Mouse (Mus musculus) kidney, postnatal 0 days (tissue): Measurements from ENCODE around the gene Pam. TPM values are rescaled to one million over a fixed set of nuclear protein-coding genes. Genes with fewer than 3 reads are reported as not detected.

Source experiments
- ATAC-seq: fragments of 200-750 bp; cut with Nextera tagmentation; replicated peaks from 2 replicates; pipeline ENCODE4 v1.8.0; 2017; ENCODE audit warnings: low read depth, moderate number of reproducible peaks, moderate TSS enrichment, moderate library complexity; ENCODE audit not compliant: low FRiP score
- DNase-seq: peaks from one replicate; pipeline ENCODE4 v3.0.0-alpha.2; 2016; ENCODE audit warnings: low spot score
- H3K27ac ChIP-seq: fragments of 300-500 bp; sonication (generic); 2 replicates; pipeline ENCODE4 v1.5.1; 2014; ENCODE audit warnings: mild to moderate bottlenecking
- H3K27me3 ChIP-seq: fragments of 300-500 bp; sonication (generic); 2 replicates; pipeline ENCODE4 v1.6.1; 2014; ENCODE audit warnings: low read length, mixed read lengths; ENCODE audit not compliant: insufficient read depth
- H3K36me3 ChIP-seq: fragments of 300-500 bp; sonication (generic); 2 replicates; pipeline ENCODE4 v1.6.1; 2014; ENCODE audit warnings: low read length, mixed read lengths; ENCODE audit not compliant: insufficient read depth
- H3K4me1 ChIP-seq: fragments of 300-500 bp; sonication (generic); replicated peaks from 2 replicates; pipeline ENCODE4 v1.6.1; 2014; ENCODE audit warnings: antibody characterized with exemption, low read length, mixed read lengths; ENCODE audit not compliant: insufficient read depth
- H3K4me2 ChIP-seq: fragments of 300-500 bp; sonication (generic); 2 replicates; pipeline ENCODE4 v1.6.1; 2014; ENCODE audit warnings: mild to moderate bottlenecking, low read length, moderate library complexity, mixed read lengths
- H3K4me3 ChIP-seq: fragments of 300-500 bp; sonication (generic); replicated peaks from 2 replicates; pipeline ENCODE4 v1.5.1; 2014; ENCODE audit warnings: low read depth, low read length
- H3K9ac ChIP-seq: fragments of 300-500 bp; sonication (generic); 2 replicates; pipeline ENCODE4 v1.6.1; 2014; ENCODE audit warnings: low read depth, low read length
- H3K9me3 ChIP-seq: fragments of 300-500 bp; sonication (generic); replicated peaks from 2 replicates; pipeline ENCODE4 v1.6.1; 2016; ENCODE audit warnings: low read length, inconsistent platforms, mixed read lengths
- CTCF ChIP-seq: IDR thresholded peaks from 2 replicates; pipeline ENCODE4 v1.5.1; 2016; ENCODE audit warnings: antibody characterized with exemption, low read depth, mild to moderate bottlenecking, moderate library complexity
- WGBS: fragments of 180-500 bp; shearing (Covaris S2); extraction: QIAGEN DNeasy Blood & Tissue Kit; methylation state at CpG from one replicate; pipeline ENCODE4 v1.1.7; 2014; 5-methylcytosine and 5-hydroxymethylcytosine counted together
- polyA plus RNA-seq: library from polyadenylated mRNA; unstranded; fragments of >200 nt; fragmentation: Nextera tagmentation; extraction: Ambion mirVana; gene quantifications from 2 replicates; pipeline ENCODE4 v1.2.1, GENCODE M21; 2015

The Pam gene
- polyA plus RNA-seq, 1 experiment from 2014 or later: 67.6 TPM

GRCm38 (mm10) chr1:97753216-97753615 lies 342.2 kb downstream of the Pam start:
- Histone ChIP-seq H3K27me3 (no peaks in the 10 kb centered on the region), H3K4me3 (no peak overlapping the region), H3K9ac (no peak overlapping the region), H3K9me3 (no peaks in the 10 kb centered on the region), H3K4me1 (no peaks in the 10 kb centered on the region), H3K4me2 (no peak overlapping the region), H3K36me3 (peaks cover 12% of the 10 kb centered on the region), H3K27ac (no peak overlapping the region)
- DNase-seq (no peak), ATAC-seq (no peak)
- no peak for TF ChIP-seq CTCF

GRCm38 (mm10) chr1:97748163-97748562 lies 347.3 kb downstream of the Pam start:
- H3K4me3 ChIP-seq: no peak overlapping the region
- H3K36me3 ChIP-seq: peaks cover 19% of the 10 kb centered on the region; the same call in 1 of the 2 replicates

DNA sequence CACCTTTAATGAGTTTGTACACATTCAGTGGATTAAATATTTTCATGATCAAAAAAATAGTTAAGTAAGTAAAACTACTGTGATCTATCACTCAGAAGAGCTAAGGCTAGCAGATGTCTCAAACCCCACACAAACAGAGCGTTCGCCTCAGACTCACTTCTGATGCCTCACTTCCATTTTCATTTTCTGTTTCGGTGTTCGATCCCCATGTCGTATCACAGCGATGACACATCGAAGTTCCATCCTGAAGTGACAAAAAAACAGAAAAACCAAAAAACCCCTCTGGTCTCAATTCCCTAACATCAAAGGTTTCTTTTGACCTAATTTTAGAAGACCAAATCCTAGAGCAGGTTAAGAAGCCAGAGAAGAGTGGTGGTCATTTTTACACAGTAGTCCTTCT lies 349.2 kb downstream of the Pam start:
- WGBS: 97% methylated on average over 7 of the region's 7 CpGs
- DNase-seq (no peak), ATAC-seq (no peak)
- Histone ChIP-seq H3K4me2 (no peak overlapping the region), H3K36me3 (peaks cover 14% of the 10 kb centered on the region; the same call in 1 of the 2 replicates), H3K9ac (no peak overlapping the region), H3K9me3 (no peaks in the 10 kb centered on the region), H3K4me3 (no peak overlapping the region), H3K27ac (no peak overlapping the region), H3K4me1 (no peaks in the 10 kb centered on the region), H3K27me3 (no peaks in the 10 kb centered on the region)
- no peak for TF ChIP-seq CTCF

More at GRCm38 (mm10) chr1:97748163-97748562, 347.3 kb downstream of the Pam start:
- WGBS: 95% methylated on average over 3 of the region's 3 CpGs
- H3K9me3 ChIP-seq: no peaks in the 10 kb centered on the region
- H3K27ac ChIP-seq: no peak overlapping the region
- H3K4me2 ChIP-seq: no peak overlapping the region
- ATAC-seq: no peak
- DNase-seq: no peak
- no peak for TF ChIP-seq CTCF
- no peaks in the 10 kb centered on the region for H3K27me3 ChIP-seq
- no peaks in the 10 kb centered on the region for H3K4me1 ChIP-seq
- H3K9ac ChIP-seq: no peak overlapping the region

DNA sequence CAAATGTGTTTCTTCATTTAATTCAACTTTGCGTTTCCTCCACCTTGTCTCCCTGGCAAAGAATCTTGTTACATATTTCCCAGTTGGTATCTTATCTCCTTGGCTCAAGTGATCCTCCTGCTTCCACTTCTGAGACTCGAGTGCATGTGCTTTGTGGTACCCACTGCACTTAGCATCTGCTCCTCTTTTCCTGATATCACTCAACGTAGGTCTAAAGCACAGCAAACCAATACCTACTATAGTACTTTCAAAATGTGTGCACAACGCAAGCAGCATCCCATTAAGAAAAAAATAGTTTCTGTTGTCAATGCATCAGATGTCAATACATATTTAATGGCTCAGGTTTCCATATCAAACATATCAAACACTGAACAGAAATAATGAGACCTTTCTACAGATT lies 349.7 kb downstream of the Pam start:
- no peaks in the 10 kb centered on the region for H3K4me1 ChIP-seq
- H3K27ac ChIP-seq: no peak overlapping the region
- no peaks in the 10 kb centered on the region for H3K27me3 ChIP-seq
- no peak overlapping the region for H3K9ac ChIP-seq
- no peaks in the 10 kb centered on the region for H3K9me3 ChIP-seq
- ATAC-seq: no peak
- no peak for TF ChIP-seq CTCF
- no peak overlapping the region for H3K4me2 ChIP-seq
- H3K4me3 ChIP-seq: no peak overlapping the region
- WGBS: 97% methylated on average over 4 of the region's 4 CpGs
- no peak for DNase-seq
- peaks cover 17% of the 10 kb centered on the region for H3K36me3 ChIP-seq
